Mouse (Mus musculus) T-helper 17 cell (primary cell): ENCODE measurements around the gene Plppr3.

Experiments
- in situ Hi-C, 2 experiments: fragments of 300-600 bp; cut with MboI, MseI; formaldehyde crosslinking; loops; 1 replicate in 1 of 2; 2 replicates in 1 of 2; pipeline ENCODE4 v1.15.1; 2025; ENCODE audit warnings: high pct_unique_total_duplicates in 2 of 2

The Plppr3 gene

GRCm38 (mm10) chr10:79872862-79873261, 1.6 kb downstream of the Plppr3 start:
- in situ Hi-C loops = loop anchor here (5.0 to 25.0 kb wide), 2 partner anchors 46 to 1286 kb away; partner anchors contain the start of gene Syde1 (in 1 of the 2)

GRCm38 (mm10) chr10:79871845-79872244, 2.6 kb downstream of the Plppr3 start:
- in situ Hi-C loops = loop anchor here (5.0 to 25.0 kb wide), 2 partner anchors 45 to 1285 kb away; partner anchors contain the start of gene Syde1 (in 1 of the 2)

GRCm38 (mm10) chr10:79866601-79867000, 7.8 kb downstream of the Plppr3 start:
- in situ Hi-C loops = loop anchor here in 1 of 2 experiments (25.0 kb wide), 1 partner anchor 1279 kb away; the partner anchor contains the start of gene Syde1

- in situ Hi-C loops = loop anchor here in 1 of 2 experiments (25.0 kb wide), 1 partner anchor 1279 kb away; the partner anchor contains the start of gene Syde1
Observed at GRCm38 (mm10) chr10:79865801-79866295, 8.6 kb downstream of the Plppr3 start.

GRCm38 (mm10) chr10:79865189-79865601, 9.2 kb downstream of the Plppr3 start:
- in situ Hi-C loops = loop anchor here in 1 of 2 experiments (25.0 kb wide), 1 partner anchor 1278 kb away; the partner anchor contains the start of gene Syde1

GRCm38 (mm10) chr10:79864351-79865188, 9.9 kb downstream of the Plppr3 start:
- in situ Hi-C loops = loop anchor here in 1 of 2 experiments (25.0 kb wide), 1 partner anchor 1277 kb away; the partner anchor contains the start of gene Syde1

GRCm38 (mm10) chr10:79862925-79863324, 11.5 kb downstream of the Plppr3 start:
- in situ Hi-C loops = loop anchor here in 1 of 2 experiments (25.0 kb wide), 1 partner anchor 1276 kb away; the partner anchor contains the start of gene Syde1

- in situ Hi-C loops = loop anchor here in 1 of 2 experiments (25.0 kb wide), 1 partner anchor 1275 kb away; the partner anchor contains the start of gene Syde1
Observed at GRCm38 (mm10) chr10:79862049-79862788, 12.2 kb downstream of the Plppr3 start.

- in situ Hi-C loops = loop anchor here in 1 of 2 experiments (25.0 kb wide), 1 partner anchor 1274 kb away; the partner anchor contains the start of gene Syde1
Observed at GRCm38 (mm10) chr10:79861230-79862048, 13.0 kb downstream of the Plppr3 start.

GRCm38 (mm10) chr10:79860079-79860911, 14.1 kb downstream of the Plppr3 start:
- in situ Hi-C loops = loop anchor here in 1 of 2 experiments (25.0 kb wide), 1 partner anchor 1273 kb away; the partner anchor contains the start of gene Syde1

- in situ Hi-C loops = loop anchor here in 1 of 2 experiments (25.0 kb wide), 1 partner anchor 1272 kb away; the partner anchor contains the start of gene Syde1
Observed at GRCm38 (mm10) chr10:79859116-79859515, 15.3 kb downstream of the Plppr3 start.

GRCm38 (mm10) chr10:79858416-79859074, 15.9 kb downstream of the Plppr3 start:
- in situ Hi-C loops = loop anchor here in 1 of 2 experiments (25.0 kb wide), 1 partner anchor 1271 kb away; the partner anchor contains the start of gene Syde1

- in situ Hi-C loops = loop anchor here in 1 of 2 experiments (25.0 kb wide), 1 partner anchor 1271 kb away; the partner anchor contains the start of gene Syde1
Observed at GRCm38 (mm10) chr10:79857894-79858293, 16.5 kb downstream of the Plppr3 start.

GRCm38 (mm10) chr10:79857452-79857811, 17.0 kb downstream of the Plppr3 start:
- in situ Hi-C loops = loop anchor here in 1 of 2 experiments (25.0 kb wide), 1 partner anchor 1270 kb away; the partner anchor contains the start of gene Syde1

- in situ Hi-C loops = loop anchor here in 1 of 2 experiments (25.0 kb wide), 1 partner anchor 1270 kb away; the partner anchor contains the start of gene Syde1
Observed at GRCm38 (mm10) chr10:79856704-79857451, 17.6 kb downstream of the Plppr3 start.

- in situ Hi-C loops = loop anchor here in 1 of 2 experiments (25.0 kb wide), 1 partner anchor 1269 kb away; the partner anchor contains the start of gene Syde1
Observed at GRCm38 (mm10) chr10:79856280-79856679, 18.2 kb downstream of the Plppr3 start.

GRCm38 (mm10) chr10:79855558-79856184, 18.8 kb downstream of the Plppr3 start:
- in situ Hi-C loops = loop anchor here in 1 of 2 experiments (25.0 kb wide), 1 partner anchor 1268 kb away; the partner anchor contains the start of gene Syde1
